Mouse (Mus musculus): ENCODE measurements around the gene Ank3.

Gene Ank3

DNA sequence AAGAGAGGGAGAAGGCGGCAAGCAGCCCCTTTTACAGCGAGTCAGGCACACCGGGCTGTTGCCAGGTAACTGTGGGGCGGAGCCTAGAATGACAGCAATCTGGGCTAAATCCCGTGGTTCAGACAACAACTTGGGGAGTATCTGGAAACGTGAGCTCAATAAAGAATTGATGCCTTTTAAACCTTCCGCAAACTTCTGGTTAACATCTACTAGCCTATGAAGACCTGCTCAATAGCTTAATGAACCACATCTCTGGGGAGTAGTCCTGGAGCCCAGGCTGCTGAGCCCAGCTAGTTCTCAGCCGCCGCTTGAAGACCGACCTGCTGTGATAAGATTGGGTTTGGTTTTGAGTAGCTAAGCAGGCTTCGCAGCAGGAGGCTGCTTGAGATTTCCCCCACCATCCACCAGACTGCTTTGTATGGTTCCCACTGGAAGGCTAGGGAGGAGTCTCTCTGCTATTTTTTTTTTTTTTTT is 175.7 kb downstream of the Ank3 start:
- DNase-seq (ENCODE audit: low spot score) = no peak

GRCm38 (mm10) chr10:69574894-69575293 is 176.3 kb downstream of the Ank3 start:
- no peak for DNase-seq (ENCODE audit: low spot score)

DNA sequence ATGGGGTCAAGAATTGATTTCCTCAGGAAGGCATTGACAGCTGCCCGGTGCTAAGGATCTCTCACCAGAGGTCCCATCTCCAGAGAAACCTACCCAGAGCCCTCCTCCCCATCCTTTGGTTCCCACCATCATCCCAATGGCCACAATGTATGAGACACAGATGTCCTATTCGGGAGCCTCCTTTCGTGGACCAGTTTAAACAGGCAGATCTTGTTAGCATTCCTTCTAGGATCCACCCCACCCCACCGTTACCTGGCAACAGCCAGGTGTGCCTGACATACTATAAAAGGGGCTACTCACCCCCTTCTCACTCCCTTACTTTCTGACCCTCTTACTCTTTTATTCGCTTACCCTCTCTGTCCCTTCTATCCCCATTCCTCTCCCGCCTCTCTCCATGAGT is 176.9 kb downstream of the Ank3 start:
- no peak for DNase-seq (ENCODE audit: low spot score)

DNA sequence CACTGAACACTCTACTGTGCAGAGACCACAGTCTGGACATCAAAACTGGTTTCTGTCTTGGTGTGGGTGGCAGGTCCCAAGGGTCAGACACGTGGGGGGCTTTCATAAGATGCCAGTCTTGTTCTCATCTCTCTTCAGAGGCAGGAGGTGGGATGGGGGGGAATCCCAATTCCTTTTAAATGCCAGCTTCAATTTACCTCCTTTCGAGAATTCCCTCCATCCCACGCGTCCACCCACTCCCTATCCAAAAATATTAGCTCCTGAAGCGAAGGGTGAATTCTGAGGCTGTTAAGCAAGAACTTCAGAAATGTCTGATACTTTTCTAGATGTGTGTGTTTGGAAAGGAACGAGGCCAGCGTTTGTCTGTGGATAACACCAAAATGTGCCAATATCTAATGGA is 177.7 kb downstream of the Ank3 start:
- no peak for DNase-seq (ENCODE audit: low spot score)

DNA sequence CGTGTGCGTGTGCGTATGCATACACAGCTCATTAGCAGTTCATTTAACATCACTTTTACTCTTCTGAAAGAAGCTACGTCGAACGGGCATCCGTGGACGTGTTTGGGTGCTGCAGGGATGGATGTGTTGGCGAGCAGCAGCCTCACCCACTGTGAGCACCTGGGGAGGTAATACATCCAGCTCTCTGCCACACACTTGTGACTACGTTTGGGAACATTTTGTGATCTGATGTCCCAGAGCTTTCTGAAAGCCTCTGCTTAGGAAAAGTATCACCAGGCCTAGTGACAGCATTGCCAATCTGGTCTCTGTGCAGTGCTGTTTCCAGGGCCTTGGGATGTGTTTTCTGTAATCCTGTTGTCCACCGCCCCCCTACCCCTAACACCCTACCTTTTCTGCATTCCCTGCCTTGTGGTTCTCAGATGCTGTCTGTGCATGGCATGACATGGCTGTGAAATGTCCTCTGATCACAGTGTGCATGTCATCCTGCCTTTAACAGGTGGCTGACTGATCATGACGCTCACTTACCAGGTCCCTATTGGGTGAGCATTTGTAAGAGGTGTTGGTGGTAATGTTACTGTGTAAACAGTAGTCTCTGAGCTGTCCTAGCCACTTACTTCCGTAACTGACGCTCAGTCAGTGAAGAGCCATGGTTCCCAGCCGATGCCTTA is 178.6 kb downstream of the Ank3 start:
- no peak for DNase-seq (ENCODE audit: low spot score)

DNA sequence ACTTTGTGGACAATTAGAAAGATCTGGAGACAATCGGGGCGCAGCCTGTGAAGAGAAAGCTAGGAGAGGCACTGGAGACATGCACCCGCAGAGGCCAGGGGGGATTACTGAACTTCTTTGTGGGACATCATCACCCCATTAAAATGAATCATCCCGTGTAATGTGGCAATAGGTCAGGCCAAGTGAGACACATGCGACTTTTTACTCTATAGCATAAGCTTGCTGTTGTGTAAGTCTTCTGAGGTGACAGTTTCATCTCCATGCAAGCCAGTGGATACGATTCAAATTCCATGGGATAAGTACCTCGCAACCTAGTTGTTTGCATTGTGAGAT is 179.1 kb downstream of the Ank3 start:
- DNase-seq (ENCODE audit: low spot score) = no peak

GRCm38 (mm10) chr10:69579585-69579984 is 181.0 kb downstream of the Ank3 start:
- no peak for DNase-seq (ENCODE audit: low spot score)

- no peak for DNase-seq (ENCODE audit: low spot score)
These were observed 183.0 kb downstream of the Ank3 start for GRCm38 (mm10) chr10:69581525-69581924.

DNA sequence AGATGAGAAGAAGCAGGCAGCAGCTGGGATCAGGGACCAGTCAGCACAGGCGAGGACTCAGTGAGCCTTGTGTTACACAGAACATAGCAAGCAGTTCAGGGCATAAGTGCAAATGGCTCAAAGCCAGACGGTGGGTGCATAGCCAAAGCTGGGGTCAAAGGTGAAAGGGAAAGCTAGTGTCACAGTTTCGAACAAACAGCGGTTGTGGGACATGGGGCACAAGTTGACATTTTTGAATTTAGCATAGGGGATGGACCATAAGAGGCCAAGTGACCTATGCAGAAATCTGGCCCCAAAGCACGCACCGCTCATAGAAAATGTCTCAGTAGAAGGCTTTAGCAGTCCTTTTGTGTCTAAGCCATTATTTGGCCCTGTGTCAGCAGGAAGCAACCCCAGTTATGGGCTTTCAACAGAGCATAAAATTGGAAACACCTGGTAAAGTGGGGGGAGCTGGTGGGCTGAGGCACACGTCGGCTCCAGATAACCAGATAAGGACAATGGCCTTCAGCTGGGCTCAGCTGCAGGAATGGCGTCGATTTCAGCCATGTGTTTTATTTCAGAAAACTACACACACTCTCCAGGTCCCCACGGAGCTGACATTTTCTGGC is 185.4 kb downstream of the Ank3 start:
- peak; percentile 31 for DNase-seq (ENCODE audit: low spot score)

- no peak for DNase-seq (ENCODE audit: low spot score)
These were observed 186.0 kb downstream of the Ank3 start for GRCm38 (mm10) chr10:69584566-69584965.

DNA sequence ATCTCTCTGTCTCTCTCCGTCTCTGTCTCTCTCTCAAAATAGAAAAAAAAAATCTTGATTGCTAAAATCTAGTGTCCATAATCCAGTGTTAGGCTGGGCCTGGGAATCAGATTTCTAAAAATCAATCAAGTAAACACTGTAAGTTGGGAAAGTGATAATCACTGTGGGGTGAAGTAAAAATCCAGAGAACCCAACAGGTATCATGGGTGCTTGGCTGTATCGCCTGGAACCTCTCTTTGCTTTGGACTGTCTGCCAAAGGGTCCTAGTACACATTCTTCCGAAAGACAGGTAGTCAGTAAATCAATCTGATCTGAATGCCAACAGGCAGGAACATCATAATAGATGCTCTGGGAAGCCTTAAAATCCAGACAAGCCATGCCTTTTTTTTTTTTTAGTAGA is 186.7 kb downstream of the Ank3 start:
- no peak for DNase-seq (ENCODE audit: low spot score)

GRCm38 (mm10) chr10:69594186-69595131 is 195.9 kb downstream of the Ank3 start:
- DNase-seq (ENCODE audit: low spot score) = no peak

DNA sequence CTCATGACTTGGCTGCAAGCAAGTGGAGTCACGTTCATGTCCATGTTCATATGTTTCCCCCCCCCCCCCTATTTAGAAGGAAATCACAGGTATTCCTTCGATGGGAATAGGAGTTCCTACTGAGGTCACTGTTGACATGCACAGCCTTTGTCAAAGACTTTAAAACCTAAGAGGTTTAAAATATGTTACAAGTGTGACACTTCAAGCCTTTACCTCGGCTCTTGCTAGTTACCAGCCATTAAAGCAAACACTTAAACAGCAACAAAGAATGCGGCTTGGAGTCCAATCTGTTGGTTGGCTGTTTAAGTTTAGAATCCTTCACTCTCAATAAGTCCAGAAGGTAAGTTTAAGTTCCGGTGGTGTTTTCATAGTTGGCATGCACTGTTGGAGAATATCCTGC is 196.9 kb downstream of the Ank3 start:
- no peak for DNase-seq (ENCODE audit: low spot score)

GRCm38 (mm10) chr10:69601471-69601870 is 202.9 kb downstream of the Ank3 start:
- no peak for DNase-seq (ENCODE audit: low spot score)

DNA sequence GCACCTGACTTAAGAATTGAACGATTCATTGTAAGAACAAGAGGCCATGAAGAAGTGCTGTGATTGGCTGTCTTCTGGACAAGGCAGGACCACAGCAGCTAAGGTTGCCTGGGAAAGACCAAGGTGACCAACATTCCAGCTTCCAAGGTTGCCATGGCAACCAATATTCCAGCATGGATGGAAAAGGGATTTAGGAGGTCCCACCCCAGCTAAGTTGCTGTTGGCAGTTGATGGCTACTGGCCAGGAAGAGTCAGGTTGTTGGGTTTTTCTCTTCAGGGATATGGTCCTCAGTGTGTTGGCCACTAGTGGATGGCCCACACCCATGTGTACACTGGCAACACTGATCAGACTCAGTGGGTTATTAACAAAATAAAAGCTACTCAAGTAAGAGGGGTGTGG is 204.1 kb downstream of the Ank3 start:
- DNase-seq (ENCODE audit: low spot score) = no peak

DNA sequence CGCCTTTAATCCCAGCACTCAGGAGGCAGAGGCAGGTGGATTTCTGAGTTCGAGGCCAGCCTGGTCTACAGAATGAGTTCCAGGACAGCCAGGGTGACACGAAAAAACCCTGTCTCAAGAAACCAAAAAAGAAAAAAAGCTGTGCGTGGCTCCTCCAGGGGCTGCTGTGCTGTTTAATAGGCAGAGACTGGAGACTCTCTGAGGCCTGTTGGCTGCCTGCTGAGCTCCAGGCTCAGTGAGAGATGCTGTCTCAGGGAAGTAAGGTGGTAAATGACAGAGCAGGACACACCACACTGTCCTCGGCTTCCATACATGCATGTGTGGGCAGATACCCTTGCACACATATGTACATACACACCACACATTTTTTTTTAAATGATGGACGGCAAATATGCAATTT is 206.0 kb downstream of the Ank3 start:
- no peak for DNase-seq (ENCODE audit: low spot score)

DNA sequence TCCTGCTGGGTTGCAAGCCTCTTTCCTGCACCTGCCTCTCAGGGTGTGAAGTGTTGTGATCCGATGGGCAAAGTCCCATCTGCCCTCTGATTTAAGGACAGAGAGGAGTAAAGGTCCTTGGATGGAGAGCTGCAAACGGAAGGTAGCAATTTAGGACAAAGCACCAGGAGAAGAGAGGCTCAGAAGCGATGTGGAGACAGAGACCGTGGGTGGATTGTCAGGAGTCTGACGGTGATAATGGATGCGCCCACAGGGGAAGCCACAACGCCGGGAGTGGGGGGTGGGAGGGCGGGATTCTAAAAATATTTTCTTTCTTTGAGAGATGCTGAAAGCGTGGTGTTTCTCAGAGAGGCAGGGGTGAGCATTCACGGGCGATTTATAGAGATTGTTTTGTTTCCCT is 206.6 kb downstream of the Ank3 start:
- DNase-seq (ENCODE audit: low spot score) = no peak

- DNase-seq (ENCODE audit: low spot score) = no peak
These were observed 209.1 kb downstream of the Ank3 start for GRCm38 (mm10) chr10:69607611-69608119.

DNA sequence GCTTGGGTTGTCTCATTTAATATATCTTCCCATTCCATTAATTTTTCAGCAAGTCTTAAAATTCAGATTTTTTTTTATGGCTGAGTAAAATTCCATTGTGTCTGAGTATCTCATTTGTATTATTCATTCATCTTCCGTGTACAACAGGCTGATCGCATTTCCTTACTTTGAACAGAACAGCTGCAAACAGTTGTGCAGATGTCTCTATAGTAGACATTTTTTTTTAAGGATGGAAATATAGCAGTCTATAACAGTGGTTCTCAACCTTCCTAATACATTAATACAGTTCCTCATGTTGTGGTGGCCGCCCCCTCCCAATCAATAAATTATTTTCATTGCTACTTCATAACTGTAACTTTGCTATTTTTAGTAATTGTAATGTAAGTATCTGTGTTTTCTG is 212.7 kb downstream of the Ank3 start:
- DNase-seq (ENCODE audit: low spot score) = no peak

DNA sequence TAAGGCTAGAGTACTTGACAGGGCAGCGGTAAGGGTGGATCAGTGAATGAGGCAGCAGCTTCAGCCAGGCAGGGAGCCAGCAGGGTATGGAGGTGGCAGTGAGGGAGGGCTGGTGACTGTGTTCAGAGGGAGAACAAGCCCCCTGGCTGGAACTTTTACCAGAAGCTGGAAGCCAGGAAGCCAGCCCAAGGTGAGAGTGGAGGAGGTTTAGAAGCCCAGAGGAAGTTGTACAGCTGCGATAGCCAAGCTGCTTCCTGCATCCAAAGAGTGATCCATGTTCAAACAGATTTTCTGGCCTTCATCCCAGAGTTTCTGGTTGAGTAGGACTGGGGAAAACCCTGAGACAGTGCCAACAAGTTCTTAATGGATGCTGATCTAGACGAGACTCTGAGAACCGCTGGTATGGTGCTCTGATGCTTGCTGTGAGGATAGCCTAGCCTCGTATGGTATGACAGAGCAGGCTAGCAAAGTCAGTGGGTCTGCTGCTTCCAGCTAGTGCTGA is 213.3 kb downstream of the Ank3 start:
- no peak for DNase-seq (ENCODE audit: low spot score)

DNA sequence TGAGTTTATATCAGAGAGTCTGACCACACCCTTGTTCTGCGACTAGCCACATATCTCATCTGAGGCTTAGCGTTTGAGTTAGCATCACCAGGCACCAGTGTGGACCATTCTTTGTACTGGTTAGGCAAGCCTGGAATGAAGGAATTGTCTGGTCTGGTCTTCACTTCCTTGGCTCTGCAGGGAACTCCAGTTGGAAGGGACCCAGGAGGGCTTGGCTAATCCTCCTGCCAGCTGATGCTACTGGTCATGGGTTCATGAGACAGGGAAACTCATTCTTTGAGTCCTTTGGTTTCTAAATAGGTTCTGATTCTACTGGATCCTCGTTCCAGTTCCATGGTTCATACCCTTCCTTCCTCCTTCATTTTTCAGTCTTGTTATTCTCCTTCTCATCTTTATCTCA is 218.4 kb downstream of the Ank3 start:
- no peak for DNase-seq (ENCODE audit: low spot score)

GRCm38 (mm10) chr10:69617537-69618112 is 219.1 kb downstream of the Ank3 start:
- DNase-seq (ENCODE audit: low spot score) = no peak
